Mouse (Mus musculus) urinary bladder, postnatal 4 days (tissue): ENCODE data around the gene Vapa.
A peak's percentile ranks its signal among the peaks of the same experiment; 100 is the strongest.
"Not testable (repeated sequence)": the region's sequence is repeated elsewhere in the genome, so short reads cannot be mapped to it uniquely, and the experiment has no call there.

Source experiments
- DNase-seq, 2 experiments: peaks; one replicate each; pipeline ENCODE4 v3.0.0; 2021 to 2022; ENCODE audit warnings: low spot score in 2 of 2

Vapa gene

DNA sequence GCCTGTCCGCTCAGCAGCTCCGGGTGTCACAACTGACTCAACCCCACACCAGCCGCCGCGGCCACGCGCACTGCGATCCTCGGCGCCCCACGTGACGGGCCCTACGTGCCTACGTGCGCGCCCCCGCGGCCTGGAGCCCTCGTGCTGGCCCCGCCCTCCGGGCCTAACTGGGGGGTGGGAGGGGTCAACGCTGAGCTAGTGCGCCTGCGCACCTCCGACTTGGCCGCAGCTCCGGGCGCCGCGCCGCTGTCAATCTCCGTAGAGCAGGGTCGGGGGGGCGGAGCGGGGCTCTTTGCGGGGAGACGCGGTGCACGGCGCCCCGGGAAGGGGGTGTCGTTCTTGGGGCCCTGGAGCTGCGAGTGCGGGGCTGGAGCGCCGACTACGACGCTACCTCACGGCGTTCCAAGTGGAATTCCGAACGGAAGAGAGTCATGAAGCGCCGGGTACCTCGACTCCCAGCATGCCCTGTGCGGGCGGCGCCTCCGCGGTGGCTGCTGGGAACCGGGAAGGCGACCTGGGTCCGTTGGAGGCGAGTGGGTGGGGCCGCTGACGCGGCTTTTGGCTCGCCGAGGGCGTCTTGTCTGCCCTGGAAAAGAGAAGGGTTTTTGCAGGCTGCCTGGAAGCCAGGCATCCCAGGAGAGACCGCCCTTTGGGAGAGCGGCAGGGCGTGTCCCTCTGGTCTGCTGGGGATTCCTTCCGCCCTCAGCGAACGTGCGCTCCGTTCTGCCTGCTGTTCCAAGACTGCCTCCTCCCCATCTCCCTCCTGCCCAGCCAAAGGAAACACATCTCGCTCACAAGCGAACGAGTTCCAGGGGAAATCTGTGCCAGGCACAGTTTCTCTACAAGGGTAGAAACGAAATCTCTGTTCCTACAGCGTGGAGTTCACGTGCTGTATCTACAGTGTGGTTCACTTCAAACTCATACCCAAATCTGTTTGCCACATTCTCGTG is at the start of gene Vapa:
TSS of gene Vapa (minus strand) at position 93 of the 950 bp plus-strand sequence.
- DNase-seq: peak; percentile 98

DNA sequence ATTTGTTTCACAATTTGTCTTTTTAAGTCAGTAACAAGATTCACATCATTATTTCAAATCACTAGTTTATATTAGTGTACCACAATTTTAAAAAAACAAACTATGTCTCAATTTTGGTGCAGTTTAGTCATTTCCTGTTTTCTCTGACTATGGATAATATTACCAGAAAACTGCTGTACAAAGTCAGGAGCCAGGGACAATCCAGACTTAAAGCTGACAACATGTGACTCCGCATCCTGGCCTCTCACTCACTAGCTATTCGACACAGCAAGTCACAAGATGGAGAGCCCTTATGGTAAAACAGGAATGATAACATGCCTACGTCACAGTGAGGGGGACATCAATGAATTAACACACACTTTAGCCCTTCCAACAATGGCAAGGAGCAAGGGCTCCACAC is 49.3 kb upstream of the Vapa start:
- DNase-seq: no peak

DNA sequence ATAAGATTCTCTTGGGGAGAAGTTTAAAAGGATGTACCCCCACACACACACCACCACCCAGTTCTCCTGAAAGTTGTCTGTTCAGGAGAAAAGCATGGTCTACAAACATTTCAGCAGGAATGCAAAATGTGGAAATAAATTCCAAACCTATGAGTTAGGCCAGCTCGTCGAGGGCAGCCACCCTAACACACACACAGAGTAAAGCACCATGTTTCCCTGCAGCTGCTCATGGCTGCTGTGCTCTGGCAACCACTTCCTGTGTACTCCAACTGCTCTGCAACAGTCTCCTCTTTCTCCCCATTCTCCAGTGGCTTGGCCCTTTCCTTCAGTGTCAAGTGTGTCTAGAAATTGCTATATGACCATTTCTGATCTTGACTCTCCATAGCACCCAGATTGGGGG is 45.1 kb upstream of the Vapa start:
- no peak for DNase-seq

DNA sequence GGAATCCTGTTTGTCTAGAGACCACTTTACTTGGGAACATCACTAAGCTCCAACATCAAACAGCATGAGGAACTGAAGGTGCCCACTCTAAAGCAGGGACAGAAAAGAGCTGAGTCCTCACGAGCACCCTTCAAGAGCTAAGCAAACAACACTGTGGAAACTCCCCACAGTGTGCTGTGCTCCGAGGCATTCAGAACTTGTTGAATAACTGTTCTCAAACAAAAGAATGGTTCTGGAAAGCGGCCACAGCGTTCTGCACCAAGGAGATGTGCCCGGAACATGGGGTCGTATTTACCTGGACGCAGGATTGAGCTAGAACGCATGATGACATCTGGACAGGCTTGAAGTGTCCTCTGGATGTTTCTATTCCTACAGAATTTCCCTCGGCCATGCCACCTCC is 44.6 kb upstream of the Vapa start:
- no peak for DNase-seq

DNA sequence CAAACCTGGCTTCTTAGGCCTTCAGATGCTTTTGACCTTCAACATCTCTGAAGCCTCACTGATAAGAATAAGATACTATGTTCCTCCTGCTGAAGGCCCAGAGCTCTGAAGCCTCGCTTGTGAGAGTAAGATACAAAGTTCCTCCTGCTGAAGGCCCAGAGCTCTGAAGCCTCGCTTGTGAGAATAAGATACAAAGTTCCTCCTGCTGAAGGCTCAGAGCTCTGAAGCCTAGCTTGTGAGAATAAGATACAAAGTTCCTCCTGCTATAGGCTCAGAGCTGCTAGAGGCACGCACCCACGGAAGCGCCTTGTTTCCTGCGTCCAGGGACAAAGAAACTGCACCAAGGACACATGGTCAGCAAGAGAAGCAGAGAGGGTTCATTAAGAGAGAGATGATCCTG is 43.4 kb upstream of the Vapa start:
- no peak for DNase-seq

DNA sequence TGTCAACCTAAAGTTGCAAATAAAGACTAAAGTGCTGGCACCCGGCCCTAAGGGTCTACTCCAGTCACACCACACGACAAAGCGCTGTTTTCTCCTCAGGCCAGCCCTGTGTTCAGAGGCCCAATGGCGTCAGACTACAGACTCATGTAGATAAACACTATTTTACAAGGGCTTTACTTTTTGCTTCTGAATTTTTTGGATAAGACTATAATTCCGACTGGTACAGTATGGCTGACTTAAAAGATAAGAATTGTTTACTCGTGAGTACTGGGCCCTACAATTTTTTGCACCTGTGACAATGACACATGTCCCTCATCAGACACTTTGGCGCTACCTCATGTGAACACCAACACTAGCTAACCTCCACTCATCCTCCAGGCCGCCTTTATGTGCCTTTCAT is 42.7 kb upstream of the Vapa start:
- DNase-seq: no peak

DNA sequence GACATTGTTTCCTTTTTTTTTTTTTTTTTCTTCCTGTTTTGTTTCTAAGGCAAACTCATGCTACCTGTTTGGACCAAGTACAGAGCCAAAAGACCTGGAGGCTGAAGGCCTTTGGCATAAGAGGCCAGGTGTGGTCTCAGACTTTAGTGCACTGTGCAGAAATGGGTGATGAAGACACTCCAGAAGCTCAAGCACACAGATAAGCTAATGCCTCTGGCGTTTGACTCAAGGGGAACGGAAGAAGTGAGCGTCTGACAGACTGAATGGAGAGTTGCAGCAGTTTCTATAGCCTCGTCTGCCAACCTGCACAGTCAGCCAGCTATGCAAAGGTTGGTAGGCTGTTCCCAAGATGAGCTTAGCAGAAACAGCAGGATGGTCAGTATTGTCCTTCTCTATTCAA is 42.3 kb upstream of the Vapa start:
- DNase-seq: no peak

DNA sequence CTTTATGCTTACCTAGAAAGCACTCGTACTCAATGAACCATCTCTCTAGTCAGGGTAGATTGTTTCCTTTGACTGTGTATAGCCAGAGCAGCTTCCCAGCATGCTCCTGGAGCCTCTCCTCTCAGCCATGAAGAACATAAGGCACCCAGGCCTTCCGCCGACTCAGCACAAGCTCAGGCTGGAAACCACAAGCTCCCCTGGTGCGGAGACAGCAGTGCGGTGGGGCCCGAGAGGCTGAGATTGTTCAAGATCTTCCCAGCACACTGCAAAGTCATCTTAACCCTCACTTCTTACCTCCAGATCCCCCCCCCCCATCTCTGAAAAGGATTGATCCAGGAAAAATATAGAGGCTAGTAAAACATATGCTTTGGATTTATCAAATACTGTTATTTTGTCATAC is 37.2 kb upstream of the Vapa start:
- DNase-seq: no peak

DNA sequence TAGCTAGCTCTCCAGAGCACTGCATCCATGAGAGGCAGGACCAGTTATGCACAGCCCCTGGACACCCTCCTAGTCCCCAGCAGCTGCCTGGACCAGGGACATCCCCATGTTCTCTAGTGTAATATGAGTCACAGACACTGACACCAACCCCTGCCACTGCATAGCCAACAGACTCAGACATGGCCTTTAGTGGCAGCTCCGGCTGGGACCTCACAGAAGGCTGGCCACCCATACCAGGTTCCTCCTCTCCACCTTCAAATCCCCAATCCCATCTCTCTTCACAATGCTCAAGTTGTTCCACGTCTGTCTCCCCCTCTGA is 35.8 kb upstream of the Vapa start:
- DNase-seq: no peak

DNA sequence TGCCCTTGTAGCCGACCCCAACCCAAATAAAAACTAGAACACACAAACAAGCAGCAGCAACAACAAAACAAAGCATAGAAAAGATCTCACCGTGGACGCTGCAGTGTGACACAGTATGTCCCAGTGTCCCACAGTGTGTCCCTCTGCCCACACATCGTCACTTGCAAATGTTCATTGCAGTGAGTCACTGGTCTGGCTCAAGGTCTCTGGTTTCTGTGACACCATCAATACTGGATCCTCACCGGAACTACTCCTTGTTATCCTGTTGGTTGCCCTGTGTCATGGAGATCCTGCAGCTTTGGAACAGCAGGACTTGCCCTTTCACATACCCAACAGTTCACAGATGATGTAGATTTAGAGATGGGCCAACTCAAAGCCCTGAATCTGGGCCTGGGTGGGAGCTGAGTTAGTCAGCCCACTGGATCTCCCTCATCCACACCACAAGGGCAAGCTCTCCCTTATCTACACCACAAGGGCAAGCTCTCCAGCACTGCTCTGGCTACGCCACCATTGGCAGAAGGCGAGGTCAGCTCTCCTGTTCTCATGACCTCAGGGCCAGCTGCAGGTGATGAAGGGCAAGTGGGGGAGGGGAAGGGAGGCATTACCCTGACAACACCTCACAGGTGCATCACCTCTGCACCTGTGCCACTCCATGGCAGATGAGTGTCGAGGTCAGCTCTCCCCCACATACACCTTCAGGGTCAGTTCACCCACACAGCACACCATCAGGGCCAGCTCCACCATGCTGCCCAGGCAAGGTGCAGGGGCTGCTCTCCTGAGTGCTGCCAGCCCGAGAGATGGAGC is 35.2 kb upstream of the Vapa start:
- no peak for DNase-seq

DNA sequence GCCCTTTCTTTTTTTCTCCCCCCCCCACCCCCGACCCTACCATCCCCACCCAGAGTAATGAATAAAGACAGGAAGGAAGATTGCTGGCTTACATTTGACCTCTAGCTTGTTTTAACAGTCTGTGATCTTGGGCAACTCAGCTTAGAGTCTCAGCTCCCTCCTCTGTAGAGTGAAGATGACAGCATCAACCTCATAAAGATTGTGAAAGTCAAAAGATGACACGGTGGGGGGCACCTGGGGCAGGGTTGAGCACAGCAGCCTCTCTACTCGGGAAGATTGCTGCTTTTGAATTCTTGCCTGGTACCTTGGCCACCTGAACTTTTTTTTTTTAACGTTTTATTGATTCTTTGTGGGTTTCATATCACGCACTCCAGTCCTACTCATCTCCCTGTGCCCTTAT is 34.6 kb upstream of the Vapa start:
- DNase-seq: no peak

DNA sequence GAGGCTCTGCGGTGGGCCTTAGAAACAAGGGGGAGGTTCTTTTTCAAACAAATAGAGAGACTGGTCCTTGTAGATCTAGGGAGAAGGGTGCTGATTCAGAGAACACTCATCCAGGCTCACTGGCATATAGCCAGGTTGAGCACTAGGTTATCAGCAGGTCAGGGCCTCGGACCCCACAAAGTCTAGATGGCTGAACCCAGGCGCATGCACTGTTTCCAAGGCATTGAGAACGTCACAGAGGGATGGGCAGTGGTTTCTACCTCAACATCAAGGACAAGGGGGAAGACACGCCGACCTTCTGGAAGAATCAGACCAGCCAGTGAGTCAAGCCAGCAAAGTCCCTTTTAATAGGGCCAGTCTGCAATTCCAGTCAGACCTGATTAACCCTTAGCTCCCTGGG is 33.9 kb upstream of the Vapa start:
- DNase-seq: no peak

DNA sequence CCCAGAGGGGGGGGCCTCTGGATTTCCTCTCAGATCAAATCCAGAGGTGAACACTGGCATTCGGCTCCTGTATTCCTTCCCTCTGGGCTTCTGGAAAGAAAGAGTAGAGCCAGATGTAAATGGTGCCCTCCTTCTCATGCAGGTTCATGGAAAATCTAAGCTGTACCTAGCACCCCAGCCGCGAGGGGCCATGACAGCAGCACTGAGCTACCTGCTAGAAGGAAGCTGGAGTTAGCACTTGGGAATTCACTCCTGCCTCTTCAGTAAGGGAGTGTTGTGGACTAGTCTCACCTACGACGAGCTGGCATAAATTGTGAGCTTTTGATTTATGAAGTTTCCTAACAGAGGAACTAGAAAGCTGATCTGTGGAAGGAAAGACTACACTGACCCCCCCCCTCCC is 30.2 kb upstream of the Vapa start:
- DNase-seq: no peak

DNA sequence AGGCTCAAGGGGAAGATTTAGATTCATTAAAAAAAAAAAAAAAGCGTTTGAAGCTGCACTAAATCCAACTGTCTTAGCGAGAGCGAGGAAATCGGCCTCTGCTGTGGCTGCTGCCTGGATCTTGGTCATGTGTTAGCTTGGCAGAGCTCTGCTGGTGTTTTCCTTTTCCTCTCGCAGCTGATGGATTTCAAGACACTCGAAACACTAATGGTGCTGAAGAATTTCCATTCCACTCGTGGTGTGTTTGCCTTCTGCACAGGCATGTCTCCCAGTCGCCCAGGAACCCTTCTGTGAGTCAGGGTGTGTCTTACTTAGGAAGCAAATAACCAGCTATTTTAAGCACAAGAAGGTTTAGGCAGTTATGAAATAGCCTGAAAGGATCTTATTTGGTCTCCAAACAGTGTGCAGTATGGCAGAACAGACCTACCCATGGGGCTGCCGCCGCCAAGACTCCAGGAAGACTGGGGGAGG is 29.7 kb upstream of the Vapa start:
- DNase-seq: no peak

DNA sequence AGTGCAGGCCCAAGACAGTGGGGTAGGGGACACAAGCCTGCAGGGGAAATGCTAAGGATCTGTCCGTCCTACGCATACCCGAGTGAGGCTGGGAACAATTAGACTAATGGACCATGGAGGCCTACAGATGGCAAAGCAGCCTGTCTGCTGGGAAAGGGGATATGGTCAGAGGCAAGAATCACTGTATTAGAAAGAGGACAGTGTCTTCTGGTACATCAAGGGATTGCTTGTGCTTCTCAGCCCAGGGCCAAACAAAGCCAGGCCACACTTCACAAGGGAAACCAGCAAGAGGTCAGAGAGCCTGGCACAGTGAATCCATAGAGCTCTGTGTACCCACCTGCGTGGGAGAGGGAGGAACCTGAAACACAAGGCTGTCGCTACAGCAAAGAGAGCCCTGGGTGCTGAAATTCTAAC is 29.2 kb upstream of the Vapa start:
- no peak for DNase-seq

DNA sequence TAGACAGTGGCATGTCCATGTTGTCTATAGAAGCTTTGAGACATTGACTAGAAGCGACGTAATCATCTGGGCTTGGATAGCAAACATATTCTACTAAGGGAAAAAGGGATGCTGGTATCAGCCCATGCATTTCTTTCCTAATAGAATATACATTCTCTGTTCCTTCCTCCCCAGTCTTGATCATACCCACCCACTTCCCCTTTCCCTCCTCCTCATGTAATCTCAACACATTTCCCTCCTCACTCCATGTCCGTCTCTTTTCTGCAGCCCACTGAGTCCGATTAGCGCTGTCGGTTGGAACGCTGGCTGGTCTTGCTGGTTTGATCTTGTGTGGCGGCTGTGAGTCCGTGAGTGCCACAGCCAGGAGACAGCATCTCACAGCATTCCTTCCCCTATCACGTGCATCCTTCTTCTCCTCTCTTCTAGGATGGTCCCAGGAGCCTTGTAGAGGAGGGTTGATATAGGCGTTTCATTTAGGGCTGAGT is 28.4 kb upstream of the Vapa start, which contains the start of gene Txndc2:
TSS of gene Txndc2 (minus strand) at position 435 of the 485 bp plus-strand sequence.
- no peak for DNase-seq

DNA sequence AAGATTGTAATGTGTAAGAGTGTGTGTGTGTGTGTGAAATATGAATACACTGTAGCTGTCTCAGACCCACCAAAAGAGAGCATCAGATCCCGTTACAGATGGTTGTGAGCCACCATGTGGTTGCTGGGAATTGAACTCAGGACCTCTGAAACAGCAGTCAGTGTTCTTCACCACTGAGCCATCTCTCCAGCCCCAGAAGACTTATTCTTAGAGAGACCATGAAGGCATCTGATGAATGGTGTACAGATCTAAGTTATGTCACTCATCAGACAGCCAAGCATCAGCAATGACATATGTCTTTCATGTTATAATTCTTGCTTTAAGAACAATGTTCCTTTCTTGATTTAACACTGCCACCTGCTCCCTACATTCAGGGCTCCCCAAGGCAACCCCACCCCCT is 25.8 kb upstream of the Vapa start:
- no peak for DNase-seq

DNA sequence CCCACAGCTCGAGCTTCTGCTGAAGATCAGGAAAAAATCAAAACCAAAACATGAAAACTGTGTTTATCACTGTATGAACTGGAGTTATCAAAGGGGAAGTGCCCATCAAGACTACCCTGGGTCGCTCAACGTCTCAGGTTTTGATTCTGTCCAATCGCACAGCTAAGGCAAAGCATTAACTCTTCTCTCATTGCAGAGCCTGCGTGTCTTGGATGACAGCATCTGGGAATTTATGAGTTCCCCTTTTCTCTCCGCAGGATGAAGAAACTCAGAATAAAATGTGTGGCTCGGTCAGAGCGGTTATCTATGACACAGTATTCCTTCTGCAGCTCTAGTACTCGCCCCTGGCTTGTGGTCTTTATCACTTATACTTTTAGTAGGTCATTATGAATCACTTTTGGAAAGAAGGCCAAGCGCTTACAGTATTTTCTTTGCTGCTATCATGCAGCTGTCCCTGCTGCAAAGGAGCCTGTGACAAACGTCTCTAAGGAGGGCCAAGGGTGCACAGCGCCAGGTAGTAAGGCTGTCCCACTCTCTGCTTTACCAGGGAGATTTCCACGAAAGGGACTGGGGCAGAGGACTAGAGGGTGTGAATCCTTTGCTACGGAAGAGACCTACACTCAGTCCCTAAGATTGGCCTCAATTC is 22.5 kb upstream of the Vapa start:
- no peak for DNase-seq

DNA sequence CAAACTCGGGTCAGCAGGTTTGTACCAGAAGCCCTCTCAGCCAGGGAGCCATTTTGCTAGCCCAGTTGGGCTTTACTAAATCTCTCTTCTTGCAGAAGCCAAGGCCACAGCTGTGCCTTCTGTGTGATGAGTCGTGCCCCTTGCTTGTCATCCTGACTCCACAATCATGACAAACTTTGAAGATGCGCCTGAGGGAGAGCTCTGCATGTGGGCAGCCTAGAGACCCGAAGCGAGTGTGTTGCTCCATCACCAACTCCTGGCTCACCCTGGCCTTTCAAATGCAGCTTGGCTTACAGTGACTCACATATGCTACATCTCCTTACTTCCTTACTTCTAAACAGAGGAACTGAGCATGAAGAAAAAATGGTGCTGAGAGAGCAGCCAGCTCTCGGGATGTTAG is 16.6 kb upstream of the Vapa start:
- no peak for DNase-seq

DNA sequence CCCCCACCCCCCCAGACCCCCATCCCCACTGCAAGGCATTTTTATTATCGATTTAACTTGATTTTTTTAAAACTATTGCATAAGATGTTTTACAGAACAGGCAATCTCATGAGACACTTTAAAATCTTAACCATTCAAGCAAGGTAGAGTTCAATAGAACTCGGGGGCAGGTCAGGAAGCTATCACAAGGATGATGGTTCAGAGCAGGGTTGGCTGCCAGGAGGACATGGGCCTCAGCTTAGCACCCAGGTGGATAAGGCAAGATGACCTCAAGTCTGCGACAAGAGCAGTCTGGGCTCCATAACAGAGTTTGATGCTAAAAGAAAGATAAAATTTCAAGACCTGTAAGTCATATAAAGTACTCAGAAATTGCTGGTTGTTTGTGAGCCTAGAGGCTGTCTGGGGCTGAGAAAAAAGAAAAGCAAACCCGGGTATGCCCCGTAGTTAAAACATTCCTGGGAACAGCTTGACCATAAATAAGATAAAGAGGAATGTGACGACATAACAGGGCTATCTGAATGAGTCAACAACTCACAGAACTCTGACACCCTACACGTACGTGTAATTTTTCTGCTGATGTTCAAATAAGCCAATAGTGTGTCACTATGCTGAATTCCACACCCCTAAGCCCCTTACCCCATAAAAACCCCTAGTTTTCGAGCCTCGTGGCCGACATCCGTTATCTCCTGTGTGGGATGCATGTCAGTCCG is 15.6 kb upstream of the Vapa start:
- DNase-seq: not testable (repeated sequence)

DNA sequence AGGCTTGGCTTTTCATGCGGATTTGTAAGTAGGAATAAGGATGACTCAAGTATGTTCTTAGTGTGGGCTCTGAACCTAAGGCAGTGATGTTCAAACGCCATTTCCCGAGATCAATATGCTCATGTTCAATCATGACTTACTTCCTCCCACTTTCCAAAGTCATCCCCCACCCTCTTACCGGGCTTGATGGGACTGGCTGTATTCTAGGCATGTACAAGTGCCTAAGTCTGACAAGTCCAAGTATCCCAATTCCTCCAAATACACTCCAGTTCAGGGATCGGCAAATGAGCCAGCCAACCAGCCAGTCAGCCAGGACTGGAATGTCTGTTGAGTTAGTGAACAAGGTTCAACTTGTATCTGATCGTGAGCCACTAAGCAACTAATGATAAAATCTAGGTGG is 12.9 kb upstream of the Vapa start:
- DNase-seq: no peak

DNA sequence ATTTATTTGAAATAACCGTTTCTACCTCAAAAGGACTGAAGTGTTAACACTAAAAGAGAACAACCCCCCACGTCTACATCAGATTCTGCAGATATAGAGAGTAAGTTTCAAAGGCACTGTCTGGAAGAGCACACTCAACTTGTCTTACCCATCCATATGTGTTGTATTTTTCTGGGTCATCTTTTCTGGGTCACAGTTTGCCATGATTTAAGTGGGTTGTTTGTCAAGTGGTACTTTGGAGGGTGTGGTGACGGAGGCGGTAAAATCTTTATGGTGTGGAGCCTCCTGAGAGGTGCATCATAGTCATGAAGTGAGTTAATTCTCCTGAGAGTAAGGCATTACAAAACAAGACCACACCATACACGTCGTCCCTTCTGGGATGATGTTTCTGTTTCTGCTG is 12.2 kb upstream of the Vapa start:
- no peak for DNase-seq
